In genomic region chr10:17983313-17983712, GRCm38 (mm10) we compare ENCODE assay signal across 10 mouse cellular contexts. TPM values are rescaled to one million over a fixed set of nuclear protein-coding genes. Genes with fewer than 3 reads are reported as not detected.
DNase-seq lines count a peak whose midpoint lies in the region; ATAC-seq lines count a peak whose summit lies in the region.
"Had no signal": no experiment of that assay in that cellular context is flagged by ENCODE, and none has a peak within 500 bp of the region (broad histone marks: within the 10 kb centered on the region; RNA-seq: fewer than 3 reads in every experiment).

No protein-coding gene starts in this region.

- WGBS in midbrain, embryonic 14.5 days, result 91% methylated on average over 2 of the region's 2 CpGs
- 96% methylated on average over 2 of the region's 2 CpGs for WGBS in midbrain, embryonic 11.5 days
- 46% methylated on average over 2 of the region's 2 CpGs for WGBS in forebrain, embryonic 16.5 days
- 27% methylated on average over 2 of the region's 2 CpGs for WGBS in large intestine, adult 2 months

- peak; percentile 58 for DNase-seq in adrenal gland, postnatal 14 days
- no peak for DNase-seq in adrenal gland, postnatal 4 days (ENCODE audit: low spot score in 2 of 2)
- DNase-seq in midbrain, embryonic 14.5 days, result peak; percentile 39
- no peak for DNase-seq in midbrain, embryonic 11.5 days (ENCODE audit: low spot score, missing footprints)
- peak; percentile 73 for DNase-seq in large intestine, adult 2 months (ENCODE audit: low read depth, low spot score)
- DNase-seq in testis, postnatal 10 days (ENCODE audit: low spot score), result no peak

- no peaks in the 10 kb centered on the region for H3K36me3 ChIP-seq in midbrain, embryonic 14.5 days (ENCODE audit: control insufficient read depth, insufficient read depth, low read length)
- no peaks in the 10 kb centered on the region for H3K36me3 ChIP-seq in midbrain, embryonic 11.5 days (ENCODE audit: control insufficient read depth, insufficient read depth, low read length)
- no peaks in the 10 kb centered on the region for H3K36me3 ChIP-seq in forebrain, embryonic 16.5 days (ENCODE audit: control insufficient read depth, insufficient read depth)
- H3K36me3 ChIP-seq: embryonic facial prominence, embryonic 15.5 days had no signal

- ATAC-seq in midbrain, embryonic 14.5 days (ENCODE audit: low FRiP score, low TSS enrichment), result no peak
- ATAC-seq in midbrain, embryonic 11.5 days (ENCODE audit: low FRiP score), result no peak
- peak; percentile 95 for ATAC-seq in forebrain, embryonic 16.5 days
- ATAC-seq in megakaryocyte, adult 5-6 weeks (ENCODE audit: poor library complexity, severe bottlenecking), result no peak

- no peak overlapping the region for H3K27ac ChIP-seq in midbrain, embryonic 14.5 days (replicated peaks; ENCODE audit: low read depth, low read length)
- H3K27ac ChIP-seq in midbrain, embryonic 11.5 days (ENCODE audit: low read depth, low read length), result no peak overlapping the region
- H3K27ac ChIP-seq in forebrain, embryonic 16.5 days (ENCODE audit: low read length), result no peak overlapping the region
- H3K27ac ChIP-seq: embryonic facial prominence, embryonic 15.5 days; kidney, postnatal 0 days had no signal

- H3K4me1 ChIP-seq in midbrain, embryonic 14.5 days (ENCODE audit: control insufficient read depth, insufficient read depth, low read length), result no peaks in the 10 kb centered on the region
- H3K4me1 ChIP-seq in midbrain, embryonic 11.5 days (ENCODE audit: control insufficient read depth, insufficient read depth, low read length), result no peaks in the 10 kb centered on the region
- H3K4me1 ChIP-seq in forebrain, embryonic 16.5 days (replicated peaks; ENCODE audit: control insufficient read depth, insufficient read depth, low read length), result peaks cover 6% of the 10 kb centered on the region; the same call in 1 of the 2 replicates
- H3K4me1 ChIP-seq: embryonic facial prominence, embryonic 15.5 days had no signal

- no peak overlapping the region for H3K4me2 ChIP-seq in midbrain, embryonic 14.5 days (ENCODE audit: low read length)
- no peak overlapping the region for H3K4me2 ChIP-seq in midbrain, embryonic 11.5 days
- no peak overlapping the region for H3K4me2 ChIP-seq in forebrain, embryonic 16.5 days (ENCODE audit: low read length)
- H3K4me2 ChIP-seq: embryonic facial prominence, embryonic 15.5 days had no signal

- no peak overlapping the region for H3K9ac ChIP-seq in midbrain, embryonic 14.5 days (replicated peaks; ENCODE audit: low read length)
- no peak overlapping the region for H3K9ac ChIP-seq in midbrain, embryonic 11.5 days (ENCODE audit: low read length)
- H3K9ac ChIP-seq in forebrain, embryonic 16.5 days (replicated peaks; ENCODE audit: low read depth, low read length), result no peak overlapping the region
- H3K9ac ChIP-seq: embryonic facial prominence, embryonic 15.5 days had no signal

- no peaks in the 10 kb centered on the region for H3K9me3 ChIP-seq in midbrain, embryonic 14.5 days (ENCODE audit: control insufficient read depth, low read length)
- H3K9me3 ChIP-seq in midbrain, embryonic 11.5 days (ENCODE audit: control insufficient read depth, low read length), result no peaks in the 10 kb centered on the region
- H3K9me3 ChIP-seq in forebrain, embryonic 16.5 days (ENCODE audit: control insufficient read depth, low read length), result no peaks in the 10 kb centered on the region
- H3K9me3 ChIP-seq: embryonic facial prominence, embryonic 15.5 days had no signal

- no peak overlapping the region for H3K4me3 ChIP-seq in midbrain, embryonic 14.5 days (replicated peaks; ENCODE audit: low read depth, low read length)
- H3K4me3 ChIP-seq in midbrain, embryonic 11.5 days (ENCODE audit: low read depth, low read length), result no peak overlapping the region
- H3K4me3 ChIP-seq in forebrain, embryonic 16.5 days (replicated peaks; ENCODE audit: low read length), result no peak overlapping the region
- H3K4me3 ChIP-seq: embryonic facial prominence, embryonic 15.5 days had no signal

- H3K27me3 ChIP-seq in midbrain, embryonic 14.5 days (ENCODE audit: control insufficient read depth, insufficient read depth, low read length), result no peaks in the 10 kb centered on the region
- no peaks in the 10 kb centered on the region for H3K27me3 ChIP-seq in midbrain, embryonic 11.5 days (ENCODE audit: control insufficient read depth, insufficient read depth, low read length)
- H3K27me3 ChIP-seq in forebrain, embryonic 16.5 days (replicated peaks; ENCODE audit: control insufficient read depth, insufficient read depth, low read length), result no peaks in the 10 kb centered on the region
- H3K27me3 ChIP-seq: embryonic facial prominence, embryonic 15.5 days had no signal

RNA-seq across cellular contexts. Expression of gene Heca, which starts 35.4 kb away (rescaled TPM):
- 33.2 and 37.1 TPM in 2 replicates for total RNA-seq in adrenal gland, postnatal 14 days (2021)
- 10 to 100 TPM; 45.7 to 48.6 TPM for total RNA-seq in adrenal gland, postnatal 4 days (2021)
- polyA plus RNA-seq in midbrain, embryonic 14.5 days (2014; fragmentation: Nextera tagmentation; extraction: Ambion mirVana), result 7.3 and 8.9 TPM in 2 replicates
- 4.3 and 4.5 TPM in 2 replicates for polyA plus RNA-seq in midbrain, embryonic 11.5 days (2014; fragmentation: Nextera tagmentation; extraction: Ambion mirVana)
- 6.3 and 7.0 TPM in 2 replicates for polyA plus RNA-seq in forebrain, embryonic 16.5 days (2015; fragmentation: Nextera tagmentation; extraction: Ambion mirVana)
- polyA plus RNA-seq in large intestine, adult 2 months (2012; rRNA removed), result 5.6 and 9.8 TPM in 2 replicates
- 25.5 and 30.7 TPM in 2 replicates for total RNA-seq in megakaryocyte, adult 5-6 weeks (2015)
- 46.4 and 63.9 TPM in 2 replicates for total RNA-seq in megakaryocyte, adult 5-6 weeks (2017)

RNA-seq across cellular contexts. Expression of gene Abracl, which starts 39.8 kb away (rescaled TPM):
- 30.6 and 37.8 TPM in 2 replicates for total RNA-seq in adrenal gland, postnatal 14 days (2021)
- total RNA-seq in adrenal gland, postnatal 4 days (2021), result 10 to 100 TPM; 36.0 to 47.4 TPM
- polyA plus RNA-seq in midbrain, embryonic 14.5 days (2014; fragmentation: Nextera tagmentation; extraction: Ambion mirVana), result 69.0 and 90.6 TPM in 2 replicates
- polyA plus RNA-seq in midbrain, embryonic 11.5 days (2014; fragmentation: Nextera tagmentation; extraction: Ambion mirVana), result 178 and 189 TPM in 2 replicates
- 193 and 229 TPM in 2 replicates for polyA plus RNA-seq in forebrain, embryonic 16.5 days (2015; fragmentation: Nextera tagmentation; extraction: Ambion mirVana)
- 17.3 and 23.6 TPM in 2 replicates for polyA plus RNA-seq in large intestine, adult 2 months (2012; rRNA removed)
- 291 and 343 TPM in 2 replicates for total RNA-seq in megakaryocyte, adult 5-6 weeks (2015)
- 336 and 397 TPM in 2 replicates for total RNA-seq in megakaryocyte, adult 5-6 weeks (2017)

Comparison
In these comparisons a context has a peak if more than half of its experiments do, and no peak if none do; other contexts are left out.
1. DNase-seq: peak in adrenal gland, postnatal 14 days (single experiment), midbrain, embryonic 14.5 days (single experiment) and large intestine, adult 2 months (single experiment); none in adrenal gland, postnatal 4 days (0 of 2), midbrain, embryonic 11.5 days (single experiment) and testis, postnatal 10 days (single experiment).